Mouse (Mus musculus): ENCODE measurements around the gene Pld2. TPM values are rescaled to one million over a fixed set of nuclear protein-coding genes. Genes with fewer than 3 reads are reported as not detected.

Pld2 gene
- polyA plus RNA-seq, 1 experiment from 2014 or later = 5.9 TPM

Other genes with a start within 250 kb of the Pld2 start
- not detected in 2 replicates for gene Alox12e, start 217.4 kb upstream of the Pld2 start, polyA plus RNA-seq (2014; fragmentation: Nextera tagmentation; extraction: Ambion mirVana)
- gene Alox15, start 188.0 kb upstream of the Pld2 start, polyA plus RNA-seq (2014; fragmentation: Nextera tagmentation; extraction: Ambion mirVana) = 0.69 and 1.5 TPM in 2 replicates
- gene Pelp1, start 130.0 kb upstream of the Pld2 start, polyA plus RNA-seq (2014; fragmentation: Nextera tagmentation; extraction: Ambion mirVana) = 27.8 and 39.0 TPM in 2 replicates
- gene Arrb2, start 107.4 kb upstream of the Pld2 start, polyA plus RNA-seq (2014; fragmentation: Nextera tagmentation; extraction: Ambion mirVana) = 11.0 and 23.3 TPM in 2 replicates
- gene Med11, start 88.1 kb upstream of the Pld2 start, polyA plus RNA-seq (2014; fragmentation: Nextera tagmentation; extraction: Ambion mirVana) = 48.7 and 50.0 TPM in 2 replicates
- 0.33 and 0.88 TPM in 2 replicates for gene Zmynd15, start 80.6 kb upstream of the Pld2 start, polyA plus RNA-seq (2014; fragmentation: Nextera tagmentation; extraction: Ambion mirVana)
- gene Cxcl16, start 80.1 kb upstream of the Pld2 start, polyA plus RNA-seq (2014; fragmentation: Nextera tagmentation; extraction: Ambion mirVana) = 5.2 and 6.0 TPM in 2 replicates
- 0.31 and 0.91 TPM in 2 replicates for gene Tm4sf5, start 34.8 kb upstream of the Pld2 start, polyA plus RNA-seq (2014; fragmentation: Nextera tagmentation; extraction: Ambion mirVana)
- gene Vmo1, start 25.4 kb upstream of the Pld2 start, polyA plus RNA-seq (2014; fragmentation: Nextera tagmentation; extraction: Ambion mirVana) = 0.41 and 0.57 TPM in 2 replicates
- 0.31 and 0.34 TPM in 2 replicates for gene Gltpd2, start 20.9 kb upstream of the Pld2 start, polyA plus RNA-seq (2014; fragmentation: Nextera tagmentation; extraction: Ambion mirVana)
- gene Psmb6, start 14.7 kb upstream of the Pld2 start, polyA plus RNA-seq (2014; fragmentation: Nextera tagmentation; extraction: Ambion mirVana) = 823 and 914 TPM in 2 replicates
- gene Gm40193, start 7.1 kb upstream of the Pld2 start, polyA plus RNA-seq (2014; fragmentation: Nextera tagmentation; extraction: Ambion mirVana) = not detected in 2 replicates
- gene Mink1, start 22.8 kb downstream of the Pld2 start, polyA plus RNA-seq (2014; fragmentation: Nextera tagmentation; extraction: Ambion mirVana) = 14.7 and 21.0 TPM in 2 replicates
- gene 4930544D05Rik, start 75.8 kb downstream of the Pld2 start, polyA plus RNA-seq (2014; fragmentation: Nextera tagmentation; extraction: Ambion mirVana) = not detected in 2 replicates
- not detected in 2 replicates for gene Chrne, start 79.2 kb downstream of the Pld2 start, polyA plus RNA-seq (2014; fragmentation: Nextera tagmentation; extraction: Ambion mirVana)
- 0.29 and 0.35 TPM in 2 replicates for gene Gp1ba, start 99.1 kb downstream of the Pld2 start, polyA plus RNA-seq (2014; fragmentation: Nextera tagmentation; extraction: Ambion mirVana)
- 83.0 and 109 TPM in 2 replicates for gene Rnf167, start 107.2 kb downstream of the Pld2 start, polyA plus RNA-seq (2014; fragmentation: Nextera tagmentation; extraction: Ambion mirVana)
- 153 and 171 TPM in 2 replicates for gene Slc25a11, start 107.4 kb downstream of the Pld2 start, polyA plus RNA-seq (2014; fragmentation: Nextera tagmentation; extraction: Ambion mirVana)
- gene Pfn1, start 114.6 kb downstream of the Pld2 start, polyA plus RNA-seq (2014; fragmentation: Nextera tagmentation; extraction: Ambion mirVana) = 1,900 and 2,186 TPM in 2 replicates
- 22.4 and 26.8 TPM in 2 replicates for gene Eno3, start 117.1 kb downstream of the Pld2 start, polyA plus RNA-seq (2014; fragmentation: Nextera tagmentation; extraction: Ambion mirVana)
- gene Spag7, start 129.4 kb downstream of the Pld2 start, polyA plus RNA-seq (2014; fragmentation: Nextera tagmentation; extraction: Ambion mirVana) = 177 and 230 TPM in 2 replicates
- 10.8 and 16.1 TPM in 2 replicates for gene Camta2, start 148.0 kb downstream of the Pld2 start, polyA plus RNA-seq (2014; fragmentation: Nextera tagmentation; extraction: Ambion mirVana)
- gene Inca1, start 160.1 kb downstream of the Pld2 start, polyA plus RNA-seq (2014; fragmentation: Nextera tagmentation; extraction: Ambion mirVana) = 1.3 and 2.1 TPM in 2 replicates
- gene Kif1c, start 160.5 kb downstream of the Pld2 start, polyA plus RNA-seq (2014; fragmentation: Nextera tagmentation; extraction: Ambion mirVana) = 10.0 and 15.6 TPM in 2 replicates
- 3.6 and 6.9 TPM in 2 replicates for gene Zfp3, start 224.1 kb downstream of the Pld2 start, polyA plus RNA-seq (2014; fragmentation: Nextera tagmentation; extraction: Ambion mirVana)